ENCODE assay signal across 18 mouse cellular contexts in genomic region chr19:6321358-6321757, GRCm38 (mm10). TPM values are rescaled to one million over a fixed set of nuclear protein-coding genes. Genes with fewer than 3 reads are reported as not detected.
DNase-seq lines count a peak whose midpoint lies in the region; ATAC-seq lines count a peak whose summit lies in the region.
"Had no signal": no experiment of that assay in that cellular context is flagged by ENCODE, and none has a peak within 500 bp of the region (broad histone marks: within the 10 kb centered on the region; RNA-seq: fewer than 3 reads in every experiment).

No protein-coding gene starts in this region.

- peak; percentile 27; the same call in 1 of the 2 replicates for ATAC-seq in embryonic facial prominence, embryonic 14.5 days (ENCODE audit: low read depth)
- ATAC-seq in intestine, embryonic 15.5 days: peak; percentile 29; the same call in 1 of the 2 replicates
- no peak for ATAC-seq in intestine, embryonic 16.5 days
- no peak for ATAC-seq in midbrain, embryonic 11.5 days (ENCODE audit: low FRiP score)
- ATAC-seq in midbrain, embryonic 16.5 days: no peak
- no peak for ATAC-seq in cerebellum, adult (ENCODE audit: insufficient number of reproducible peaks, low FRiP score, low TSS enrichment)
- ATAC-seq in hindbrain, embryonic 12.5 days (ENCODE audit: low FRiP score): no peak

- H3K4me2 ChIP-seq in embryonic facial prominence, embryonic 14.5 days (ENCODE audit: low read depth, low read length): no peak overlapping the region
- no peak overlapping the region for H3K4me2 ChIP-seq in intestine, embryonic 15.5 days (replicated peaks)
- no peak overlapping the region for H3K4me2 ChIP-seq in intestine, embryonic 16.5 days (ENCODE audit: low read depth, low read length)
- H3K4me2 ChIP-seq in midbrain, embryonic 11.5 days: no peak overlapping the region
- no peak overlapping the region for H3K4me2 ChIP-seq in midbrain, embryonic 16.5 days (ENCODE audit: low read length)
- no peak overlapping the region for H3K4me2 ChIP-seq in hindbrain, embryonic 12.5 days (replicated peaks)
- H3K4me2 ChIP-seq: embryonic facial prominence, embryonic 12.5 days; forebrain, embryonic 12.5 days; liver, embryonic 13.5 days had no signal

- no peak overlapping the region for H3K27ac ChIP-seq in embryonic facial prominence, embryonic 14.5 days (replicated peaks; ENCODE audit: low read depth, low read length)
- H3K27ac ChIP-seq in embryonic facial prominence, embryonic 10.5 days (replicated peaks): no peak overlapping the region
- H3K27ac ChIP-seq in intestine, embryonic 15.5 days: no peak overlapping the region
- no peak overlapping the region for H3K27ac ChIP-seq in intestine, embryonic 16.5 days (ENCODE audit: low read length)
- no peak overlapping the region for H3K27ac ChIP-seq in midbrain, embryonic 11.5 days (ENCODE audit: low read depth, low read length)
- H3K27ac ChIP-seq in midbrain, embryonic 16.5 days (ENCODE audit: low read length): no peak overlapping the region
- H3K27ac ChIP-seq in hindbrain, embryonic 12.5 days: no peak overlapping the region
- H3K27ac ChIP-seq: embryonic facial prominence, embryonic 12.5 days; forebrain, embryonic 12.5 days; liver, embryonic 13.5 days had no signal

- no peak overlapping the region for H3K9ac ChIP-seq in embryonic facial prominence, embryonic 14.5 days (ENCODE audit: low read depth, low read length)
- no peak overlapping the region; the same call in 1 of the 2 replicates for H3K9ac ChIP-seq in intestine, embryonic 15.5 days
- H3K9ac ChIP-seq in intestine, embryonic 16.5 days (ENCODE audit: low read depth, low read length): no peak overlapping the region
- H3K9ac ChIP-seq in midbrain, embryonic 11.5 days (ENCODE audit: low read length): no peak overlapping the region
- H3K9ac ChIP-seq in midbrain, embryonic 16.5 days (ENCODE audit: low read depth, low read length): no peak overlapping the region
- H3K9ac ChIP-seq in hindbrain, embryonic 12.5 days: no peak overlapping the region
- H3K9ac ChIP-seq: embryonic facial prominence, embryonic 12.5 days; forebrain, embryonic 12.5 days; liver, embryonic 13.5 days had no signal

- no peaks in the 10 kb centered on the region for H3K27me3 ChIP-seq in embryonic facial prominence, embryonic 14.5 days (replicated peaks; ENCODE audit: control insufficient read depth, insufficient read depth, low read length)
- H3K27me3 ChIP-seq in embryonic facial prominence, embryonic 10.5 days (replicated peaks; ENCODE audit: low read depth, poor library complexity, severe bottlenecking): no peaks in the 10 kb centered on the region
- H3K27me3 ChIP-seq in intestine, embryonic 15.5 days (replicated peaks): no peaks in the 10 kb centered on the region
- no peaks in the 10 kb centered on the region for H3K27me3 ChIP-seq in intestine, embryonic 16.5 days (replicated peaks; ENCODE audit: control insufficient read depth, insufficient read depth, low read length)
- H3K27me3 ChIP-seq in midbrain, embryonic 11.5 days (ENCODE audit: control insufficient read depth, insufficient read depth, low read length): no peaks in the 10 kb centered on the region
- H3K27me3 ChIP-seq in midbrain, embryonic 16.5 days (ENCODE audit: control insufficient read depth, insufficient read depth, low read depth, low read length): no peaks in the 10 kb centered on the region
- H3K27me3 ChIP-seq in hindbrain, embryonic 12.5 days: no peaks in the 10 kb centered on the region
- H3K27me3 ChIP-seq: embryonic facial prominence, embryonic 12.5 days; forebrain, embryonic 12.5 days; liver, embryonic 13.5 days had no signal

- peaks cover 63% of the 10 kb centered on the region for H3K36me3 ChIP-seq in embryonic facial prominence, embryonic 14.5 days (ENCODE audit: control insufficient read depth, insufficient read depth, low read length)
- H3K36me3 ChIP-seq in embryonic facial prominence, embryonic 10.5 days (replicated peaks): peaks cover 60% of the 10 kb centered on the region
- H3K36me3 ChIP-seq in intestine, embryonic 15.5 days: peaks cover 35% of the 10 kb centered on the region
- H3K36me3 ChIP-seq in intestine, embryonic 16.5 days (ENCODE audit: control insufficient read depth, insufficient read depth, low read length): peaks cover 20% of the 10 kb centered on the region; the same call in 1 of the 2 replicates
- no peaks in the 10 kb centered on the region for H3K36me3 ChIP-seq in midbrain, embryonic 11.5 days (ENCODE audit: control insufficient read depth, insufficient read depth, low read length)
- H3K36me3 ChIP-seq in midbrain, embryonic 16.5 days (ENCODE audit: control insufficient read depth, insufficient read depth, low read length): no peaks in the 10 kb centered on the region; the same call in 1 of the 2 replicates
- H3K36me3 ChIP-seq in hindbrain, embryonic 12.5 days: peaks cover 25% of the 10 kb centered on the region

- WGBS in embryonic facial prominence, embryonic 14.5 days: 80% methylated on average over 8 of the region's 8 CpGs
- 89% methylated on average over 8 of the region's 8 CpGs for WGBS in embryonic facial prominence, embryonic 10.5 days
- WGBS in intestine, embryonic 15.5 days: 59% methylated on average over 8 of the region's 8 CpGs
- 66% methylated on average over 8 of the region's 8 CpGs for WGBS in intestine, embryonic 16.5 days
- 87% methylated on average over 8 of the region's 8 CpGs for WGBS in midbrain, embryonic 11.5 days
- WGBS in midbrain, embryonic 16.5 days: 92% methylated on average over 8 of the region's 8 CpGs
- WGBS in hindbrain, embryonic 12.5 days: 89% methylated on average over 8 of the region's 8 CpGs

- H3K4me3 ChIP-seq in embryonic facial prominence, embryonic 14.5 days (ENCODE audit: low read depth, low read length): no peak overlapping the region
- no peak overlapping the region for H3K4me3 ChIP-seq in embryonic facial prominence, embryonic 10.5 days
- H3K4me3 ChIP-seq in intestine, embryonic 15.5 days (replicated peaks): no peak overlapping the region
- no peak overlapping the region for H3K4me3 ChIP-seq in intestine, embryonic 16.5 days (ENCODE audit: low read length)
- H3K4me3 ChIP-seq in midbrain, embryonic 11.5 days (ENCODE audit: low read depth, low read length): no peak overlapping the region
- H3K4me3 ChIP-seq in midbrain, embryonic 16.5 days (ENCODE audit: low read depth, low read length): no peak overlapping the region
- H3K4me3 ChIP-seq in hindbrain, embryonic 12.5 days: no peak overlapping the region
- H3K4me3 ChIP-seq: embryonic facial prominence, embryonic 12.5 days; forebrain, embryonic 12.5 days; liver, embryonic 13.5 days had no signal

- no peak for DNase-seq in embryonic facial prominence, embryonic 14.5 days (ENCODE audit: low spot score)
- DNase-seq in embryonic facial prominence, embryonic 10.5 days (ENCODE audit: low spot score): no peak
- DNase-seq in midbrain, embryonic 11.5 days (ENCODE audit: low spot score, missing footprints): peak; percentile 12
- DNase-seq: cerebellum, adult 11 months; cerebellum, postnatal 36 days; heart, postnatal 36 days; liver, embryonic 13.5 days; midbrain, embryonic 14.5 days; right cerebral cortex, postnatal 4 days; thymus, postnatal 36 days had no signal

- H3K9me3 ChIP-seq in embryonic facial prominence, embryonic 14.5 days (ENCODE audit: control insufficient read depth, low read length): no peaks in the 10 kb centered on the region
- H3K9me3 ChIP-seq in embryonic facial prominence, embryonic 10.5 days: no peaks in the 10 kb centered on the region
- no peaks in the 10 kb centered on the region for H3K9me3 ChIP-seq in intestine, embryonic 15.5 days
- H3K9me3 ChIP-seq in intestine, embryonic 16.5 days (ENCODE audit: control insufficient read depth, low read length): no peaks in the 10 kb centered on the region
- H3K9me3 ChIP-seq in midbrain, embryonic 11.5 days (ENCODE audit: control insufficient read depth, low read length): no peaks in the 10 kb centered on the region
- no peaks in the 10 kb centered on the region for H3K9me3 ChIP-seq in midbrain, embryonic 16.5 days (replicated peaks; ENCODE audit: control insufficient read depth, low read length, poor library complexity, severe bottlenecking)
- no peaks in the 10 kb centered on the region for H3K9me3 ChIP-seq in hindbrain, embryonic 12.5 days (replicated peaks)
- H3K9me3 ChIP-seq: embryonic facial prominence, embryonic 12.5 days; forebrain, embryonic 12.5 days; G1E; liver, embryonic 13.5 days had no signal

- H3K4me1 ChIP-seq in embryonic facial prominence, embryonic 14.5 days (ENCODE audit: control insufficient read depth, insufficient read depth, low read length): no peaks in the 10 kb centered on the region
- H3K4me1 ChIP-seq in embryonic facial prominence, embryonic 10.5 days: no peaks in the 10 kb centered on the region; the same call in 1 of the 2 replicates
- H3K4me1 ChIP-seq in intestine, embryonic 15.5 days (replicated peaks): 0 out of 2 replicates have a peak, but pooled peaks cover 3% of the 10 kb centered on the region
- no peaks in the 10 kb centered on the region for H3K4me1 ChIP-seq in intestine, embryonic 16.5 days (ENCODE audit: control insufficient read depth, insufficient read depth, low read length)
- no peaks in the 10 kb centered on the region for H3K4me1 ChIP-seq in midbrain, embryonic 11.5 days (ENCODE audit: control insufficient read depth, insufficient read depth, low read length)
- no peaks in the 10 kb centered on the region for H3K4me1 ChIP-seq in midbrain, embryonic 16.5 days (ENCODE audit: control insufficient read depth, insufficient read depth, low read length)
- H3K4me1 ChIP-seq in hindbrain, embryonic 12.5 days: no peaks in the 10 kb centered on the region
- H3K4me1 ChIP-seq: embryonic facial prominence, embryonic 12.5 days; forebrain, embryonic 12.5 days had no signal

RNA-seq across cellular contexts. Expression of gene Men1, which starts 13.4 kb away (rescaled TPM):
- 54.2 and 61.5 TPM in 2 replicates for polyA plus RNA-seq in embryonic facial prominence, embryonic 14.5 days (2014; fragmentation: Nextera tagmentation; extraction: Ambion mirVana)
- 122 and 130 TPM in 2 replicates for polyA plus RNA-seq in embryonic facial prominence, embryonic 10.5 days (2016; fragmentation: Nextera tagmentation; extraction: Ambion mirVana)
- 68.8 and 71.9 TPM in 2 replicates for polyA plus RNA-seq in intestine, embryonic 15.5 days (2015; fragmentation: Nextera tagmentation; extraction: Ambion mirVana)
- polyA plus RNA-seq in intestine, embryonic 16.5 days (2015; fragmentation: Nextera tagmentation; extraction: Ambion mirVana): 61.3 and 61.4 TPM in 2 replicates
- polyA plus RNA-seq in midbrain, embryonic 11.5 days (2014; fragmentation: Nextera tagmentation; extraction: Ambion mirVana): 51.2 and 54.7 TPM in 2 replicates
- 71.4 and 74.8 TPM in 2 replicates for polyA plus RNA-seq in midbrain, embryonic 16.5 days (2015; fragmentation: Nextera tagmentation; extraction: Ambion mirVana)
- polyA plus RNA-seq in hindbrain, embryonic 12.5 days (2016; fragmentation: Nextera tagmentation; extraction: Ambion mirVana): 91.5 and 95.8 TPM in 2 replicates

RNA-seq across cellular contexts. Expression of gene Cdc42bpg, which starts 15.1 kb away (rescaled TPM):
- polyA plus RNA-seq in embryonic facial prominence, embryonic 14.5 days (2014; fragmentation: Nextera tagmentation; extraction: Ambion mirVana): 1.5 and 1.6 TPM in 2 replicates
- polyA plus RNA-seq in embryonic facial prominence, embryonic 10.5 days (2016; fragmentation: Nextera tagmentation; extraction: Ambion mirVana): 0.12 and 0.39 TPM in 2 replicates
- polyA plus RNA-seq in intestine, embryonic 15.5 days (2015; fragmentation: Nextera tagmentation; extraction: Ambion mirVana): 1.0 and 1.4 TPM in 2 replicates
- 1.2 and 1.5 TPM in 2 replicates for polyA plus RNA-seq in intestine, embryonic 16.5 days (2015; fragmentation: Nextera tagmentation; extraction: Ambion mirVana)
- 0.23 and 0.42 TPM in 2 replicates for polyA plus RNA-seq in midbrain, embryonic 11.5 days (2014; fragmentation: Nextera tagmentation; extraction: Ambion mirVana)
- polyA plus RNA-seq in midbrain, embryonic 16.5 days (2015; fragmentation: Nextera tagmentation; extraction: Ambion mirVana): 0.34 and 0.35 TPM in 2 replicates
- 0.48 and 0.61 TPM in 2 replicates for polyA plus RNA-seq in hindbrain, embryonic 12.5 days (2016; fragmentation: Nextera tagmentation; extraction: Ambion mirVana)

RNA-seq across cellular contexts. Expression of gene Map4k2, which starts 19.6 kb away (rescaled TPM):
- polyA plus RNA-seq in embryonic facial prominence, embryonic 14.5 days (2014; fragmentation: Nextera tagmentation; extraction: Ambion mirVana): 9.8 and 9.9 TPM in 2 replicates
- 11.0 and 14.0 TPM in 2 replicates for polyA plus RNA-seq in embryonic facial prominence, embryonic 10.5 days (2016; fragmentation: Nextera tagmentation; extraction: Ambion mirVana)
- 8.8 and 11.0 TPM in 2 replicates for polyA plus RNA-seq in intestine, embryonic 15.5 days (2015; fragmentation: Nextera tagmentation; extraction: Ambion mirVana)
- polyA plus RNA-seq in intestine, embryonic 16.5 days (2015; fragmentation: Nextera tagmentation; extraction: Ambion mirVana): 7.9 and 10.0 TPM in 2 replicates
- 6.2 and 8.6 TPM in 2 replicates for polyA plus RNA-seq in midbrain, embryonic 11.5 days (2014; fragmentation: Nextera tagmentation; extraction: Ambion mirVana)
- 19.0 and 20.1 TPM in 2 replicates for polyA plus RNA-seq in midbrain, embryonic 16.5 days (2015; fragmentation: Nextera tagmentation; extraction: Ambion mirVana)
- polyA plus RNA-seq in hindbrain, embryonic 12.5 days (2016; fragmentation: Nextera tagmentation; extraction: Ambion mirVana): 15.0 and 16.0 TPM in 2 replicates

RNA-seq across cellular contexts. Expression of gene Sf1, which starts 42.1 kb away (rescaled TPM):
- 135 and 140 TPM in 2 replicates for polyA plus RNA-seq in embryonic facial prominence, embryonic 14.5 days (2014; fragmentation: Nextera tagmentation; extraction: Ambion mirVana)
- 185 and 205 TPM in 2 replicates for polyA plus RNA-seq in embryonic facial prominence, embryonic 10.5 days (2016; fragmentation: Nextera tagmentation; extraction: Ambion mirVana)
- polyA plus RNA-seq in intestine, embryonic 15.5 days (2015; fragmentation: Nextera tagmentation; extraction: Ambion mirVana): 118 and 129 TPM in 2 replicates
- polyA plus RNA-seq in intestine, embryonic 16.5 days (2015; fragmentation: Nextera tagmentation; extraction: Ambion mirVana): 94.7 and 103 TPM in 2 replicates
- polyA plus RNA-seq in midbrain, embryonic 11.5 days (2014; fragmentation: Nextera tagmentation; extraction: Ambion mirVana): 186 and 215 TPM in 2 replicates
- 95.9 and 99.5 TPM in 2 replicates for polyA plus RNA-seq in midbrain, embryonic 16.5 days (2015; fragmentation: Nextera tagmentation; extraction: Ambion mirVana)
- 168 and 176 TPM in 2 replicates for polyA plus RNA-seq in hindbrain, embryonic 12.5 days (2016; fragmentation: Nextera tagmentation; extraction: Ambion mirVana)

RNA-seq across cellular contexts. Expression of gene Ehd1, which starts 44.8 kb away (rescaled TPM):
- polyA plus RNA-seq in embryonic facial prominence, embryonic 14.5 days (2014; fragmentation: Nextera tagmentation; extraction: Ambion mirVana): 68.4 and 68.6 TPM in 2 replicates
- 81.8 and 83.5 TPM in 2 replicates for polyA plus RNA-seq in embryonic facial prominence, embryonic 10.5 days (2016; fragmentation: Nextera tagmentation; extraction: Ambion mirVana)
- 88.8 and 115 TPM in 2 replicates for polyA plus RNA-seq in intestine, embryonic 15.5 days (2015; fragmentation: Nextera tagmentation; extraction: Ambion mirVana)
- polyA plus RNA-seq in intestine, embryonic 16.5 days (2015; fragmentation: Nextera tagmentation; extraction: Ambion mirVana): 135 and 158 TPM in 2 replicates
- 64.1 and 68.2 TPM in 2 replicates for polyA plus RNA-seq in midbrain, embryonic 11.5 days (2014; fragmentation: Nextera tagmentation; extraction: Ambion mirVana)
- 99.6 and 103 TPM in 2 replicates for polyA plus RNA-seq in midbrain, embryonic 16.5 days (2015; fragmentation: Nextera tagmentation; extraction: Ambion mirVana)
- polyA plus RNA-seq in hindbrain, embryonic 12.5 days (2016; fragmentation: Nextera tagmentation; extraction: Ambion mirVana): 90.8 and 92.7 TPM in 2 replicates

Comparison
In these comparisons a context has a peak if more than half of its experiments do, and no peak if none do; other contexts are left out.
1. ATAC-seq: peak in embryonic facial prominence, embryonic 14.5 days (single experiment) and intestine, embryonic 15.5 days (single experiment); none in intestine, embryonic 16.5 days (single experiment), midbrain, embryonic 11.5 days (single experiment), midbrain, embryonic 16.5 days (single experiment), cerebellum, adult (single experiment) and hindbrain, embryonic 12.5 days (single experiment).